Mouse (Mus musculus) gastrocnemius, adult 2 months (tissue): ENCODE measurements at regions not wholly inside any gene's neighbourhood (a gene's known extent, or its start where the extent isn't known, plus 50 kb on each side); places are given as distances from the start of the nearest gene placed in this dataset.
"Not testable (repeated sequence)": the region's sequence is repeated elsewhere in the genome, so short reads cannot be mapped to it uniquely, and the experiment has no call there.

Experiments
- DNase-seq: peaks from one replicate; pipeline ENCODE4 v3.0.0; 2022
- H3K27ac ChIP-seq: fragments of 200-600 bp; 2 replicates; pipeline ENCODE4 v1.8.1; 2022; ENCODE audit warnings: mild to moderate bottlenecking
- H3K4me3 ChIP-seq: fragments of 200-600 bp; 2 replicates; pipeline ENCODE4 v1.8.1; 2022; ENCODE audit warnings: mild to moderate bottlenecking, moderate library complexity
- CTCF ChIP-seq: fragments of 200-600 bp; IDR thresholded peaks from 2 replicates; pipeline ENCODE4 v1.8.1; 2022; ENCODE audit warnings: antibody characterized with exemption, mild to moderate bottlenecking, moderate library complexity
- intact Hi-C: fragments of 180-260 bp; cut with DNase I; formaldehyde crosslinking; loops from one replicate; pipeline ENCODE4 v1.15.1; 2025

- Histone ChIP-seq H3K4me3 (no peak overlapping the region), H3K27ac (no peak overlapping the region)
- intact Hi-C loops: no loop called here
- DNase-seq: no peak
- TF ChIP-seq CTCF: no peak
These were observed 311.8 kb upstream of the Rgma start for GRCm38 (mm10) chr7:73063556-73063955.

GRCm38 (mm10) chr7:73068534-73068933, 306.8 kb upstream of the Rgma start:
- Histone ChIP-seq H3K27ac (no peak overlapping the region), H3K4me3 (no peak overlapping the region)
- TF ChIP-seq CTCF: no peak
- DNase-seq: no peak
- intact Hi-C loops: no loop called here

GRCm38 (mm10) chr7:73069352-73069751, 306.0 kb upstream of the Rgma start:
- H3K4me3 ChIP-seq: no peak overlapping the region
- no peak overlapping the region for H3K27ac ChIP-seq
- no peak for DNase-seq
- no peak for TF ChIP-seq CTCF
- intact Hi-C loops: no loop called here

- DNase-seq, intact Hi-C loops, H3K27ac ChIP-seq, H3K4me3 ChIP-seq: not testable (repeated sequence)
These were observed 299.9 kb upstream of the Rgma start for GRCm38 (mm10) chr7:73075391-73075790.

- no peak for TF ChIP-seq CTCF
- Histone ChIP-seq H3K27ac (no peak overlapping the region), H3K4me3 (no peak overlapping the region)
- DNase-seq: peak; percentile 29
- intact Hi-C loops: no loop called here
These were observed 287.7 kb upstream of the Rgma start for GRCm38 (mm10) chr7:73087496-73088185.

- intact Hi-C loops: no loop called here
- Histone ChIP-seq H3K4me3 (no peak overlapping the region), H3K27ac (no peak overlapping the region)
- TF ChIP-seq CTCF: no peak
- DNase-seq: no peak
These were observed 287.0 kb upstream of the Rgma start for GRCm38 (mm10) chr7:73088321-73088720.

GRCm38 (mm10) chr7:73091758-73092157, 283.6 kb upstream of the Rgma start:
- TF ChIP-seq CTCF: no peak

GRCm38 (mm10) chr7:73094059-73094458, 281.2 kb upstream of the Rgma start:
- H3K4me3 ChIP-seq: no peak overlapping the region
- intact Hi-C loops: no loop called here
- TF ChIP-seq CTCF: peak; percentile 57
- DNase-seq: no peak
- no peak overlapping the region for H3K27ac ChIP-seq

More at GRCm38 (mm10) chr7:73091758-73092157, 283.6 kb upstream of the Rgma start:
- intact Hi-C loops: no loop called here
- Histone ChIP-seq H3K27ac (no peak overlapping the region), H3K4me3 (no peak overlapping the region)
- DNase-seq: no peak

GRCm38 (mm10) chr7:73118871-73119270, 256.4 kb upstream of the Rgma start:
- no peak for TF ChIP-seq CTCF
- DNase-seq: peak; percentile 62
- Histone ChIP-seq H3K4me3 (no peak overlapping the region), H3K27ac (peak overlapping the region; percentile 20; the same call in 1 of the 2 replicates)
- intact Hi-C loops: no loop called here

GRCm38 (mm10) chr7:73120276-73120675, 255.0 kb upstream of the Rgma start:
- peak overlapping the region; percentile 38 for H3K4me3 ChIP-seq
- no peak for TF ChIP-seq CTCF
- DNase-seq: no peak
- intact Hi-C loops: no loop called here
- H3K27ac ChIP-seq: no peak overlapping the region

- intact Hi-C loops: no loop called here
- H3K4me3 ChIP-seq: no peak overlapping the region
- peak; percentile 26 for DNase-seq
- no peak for TF ChIP-seq CTCF
- H3K27ac ChIP-seq: no peak overlapping the region
These were observed 250.3 kb upstream of the Rgma start for GRCm38 (mm10) chr7:73124976-73125375.

- H3K27ac ChIP-seq: no peak overlapping the region
- TF ChIP-seq CTCF: no peak
- intact Hi-C loops: no loop called here
- peak; percentile 37 for DNase-seq
- H3K4me3 ChIP-seq: no peak overlapping the region
These were observed 249.4 kb upstream of the Rgma start for GRCm38 (mm10) chr7:73125864-73126263.

- intact Hi-C loops: loop anchor here (10.0 kb wide), 1 partner anchor 731 kb away; no protein-coding TSS in a partner anchor
- no peak for TF ChIP-seq CTCF
These were observed 239.5 kb upstream of the Rgma start for GRCm38 (mm10) chr7:73135786-73136185.

GRCm38 (mm10) chr7:73138269-73138668, 237.0 kb upstream of the Rgma start:
- intact Hi-C loops: loop anchor here (1.0 to 10.0 kb wide), 3 partner anchors 238 to 733 kb away; no protein-coding TSS in a partner anchor
- TF ChIP-seq CTCF: peak; percentile 62
- DNase-seq: peak; percentile 62
- H3K27ac ChIP-seq: no peak overlapping the region
- H3K4me3 ChIP-seq: no peak overlapping the region

More at GRCm38 (mm10) chr7:73135786-73136185, 239.5 kb upstream of the Rgma start:
- H3K4me3 ChIP-seq: no peak overlapping the region
- H3K27ac ChIP-seq: no peak overlapping the region
- no peak for DNase-seq
